Mouse (Mus musculus): ENCODE measurements at regions not wholly inside any gene's neighbourhood (a gene's known extent, or its start where the extent isn't known, plus 50 kb on each side); places are given as distances from the start of the nearest gene placed in this dataset.

- 63% methylated on average over 4 of the region's 4 CpGs for WGBS
- no peaks in the 10 kb centered on the region for H3K36me3 ChIP-seq (ENCODE audit: control insufficient read depth, insufficient read depth, low read length)
- H3K27me3 ChIP-seq (ENCODE audit: control insufficient read depth, insufficient read depth, low read length), result peaks cover 26% of the 10 kb centered on the region
- no peaks in the 10 kb centered on the region for H3K9me3 ChIP-seq (ENCODE audit: control insufficient read depth, low read length)
- H3K4me2 ChIP-seq (ENCODE audit: low read length), result no peak overlapping the region
- no peak overlapping the region for H3K4me3 ChIP-seq (ENCODE audit: control insufficient read depth in 1 of 2, insufficient read depth in 1 of 2, low read depth in 1 of 2, low read length in 2 of 2)
- no peak overlapping the region for H3K27ac ChIP-seq (replicated peaks in 1 of 2; ENCODE audit: control insufficient read depth in 1 of 2, insufficient read depth in 1 of 2, low read depth in 2 of 2, low read length in 2 of 2)
- ATAC-seq (ENCODE audit: insufficient number of reproducible peaks, insufficient read depth, low FRiP score, low read depth), result no peak
- no peaks in the 10 kb centered on the region; a peak in 1 of 4 replicates for H3K4me1 ChIP-seq (ENCODE audit: control insufficient read depth in 2 of 2, insufficient read depth in 2 of 2, low read length in 2 of 2)
- no peak overlapping the region for H3K9ac ChIP-seq (ENCODE audit: low read length)
These were observed 132.0 kb upstream of the Mki67 start for GRCm38 (mm10) chr7:135848170-135848569.

- H3K4me2 ChIP-seq (ENCODE audit: low read length), result no peak overlapping the region
- H3K4me3 ChIP-seq (ENCODE audit: control insufficient read depth in 1 of 2, insufficient read depth in 1 of 2, low read depth in 1 of 2, low read length in 2 of 2), result no peak overlapping the region
- peaks cover 24% of the 10 kb centered on the region for H3K27me3 ChIP-seq (ENCODE audit: control insufficient read depth, insufficient read depth, low read length)
- H3K36me3 ChIP-seq (ENCODE audit: control insufficient read depth, insufficient read depth, low read length), result no peaks in the 10 kb centered on the region
- 51% methylated on average over 5 of the region's 5 CpGs for WGBS
- no peak for ATAC-seq (ENCODE audit: insufficient number of reproducible peaks, insufficient read depth, low FRiP score, low read depth)
- no peaks in the 10 kb centered on the region for H3K9me3 ChIP-seq (ENCODE audit: control insufficient read depth, low read length)
- no peak overlapping the region for H3K27ac ChIP-seq (replicated peaks in 1 of 2; ENCODE audit: control insufficient read depth in 1 of 2, insufficient read depth in 1 of 2, low read depth in 2 of 2, low read length in 2 of 2)
- H3K9ac ChIP-seq (ENCODE audit: low read length), result no peak overlapping the region
- no peaks in the 10 kb centered on the region; a peak in 1 of 4 replicates for H3K4me1 ChIP-seq (ENCODE audit: control insufficient read depth in 2 of 2, insufficient read depth in 2 of 2, low read length in 2 of 2)
These were observed 132.7 kb upstream of the Mki67 start for GRCm38 (mm10) chr7:135848833-135849232.

GRCm38 (mm10) chr7:135853127-135853813 lies 137.1 kb upstream of the Mki67 start:
- no peaks in the 10 kb centered on the region for H3K36me3 ChIP-seq (ENCODE audit: control insufficient read depth, insufficient read depth, low read length)
- no peak overlapping the region for H3K27ac ChIP-seq (replicated peaks in 1 of 2; ENCODE audit: control insufficient read depth in 1 of 2, insufficient read depth in 1 of 2, low read depth in 2 of 2, low read length in 2 of 2)
- peak overlapping the region; percentile 21; the same call in 1 of the 2 replicates for H3K9ac ChIP-seq (ENCODE audit: low read length)
- H3K4me1 ChIP-seq (ENCODE audit: control insufficient read depth in 2 of 2, insufficient read depth in 2 of 2, low read length in 2 of 2), result no peaks in the 10 kb centered on the region; a peak in 1 of 4 replicates
- H3K9me3 ChIP-seq (ENCODE audit: control insufficient read depth, low read length), result no peaks in the 10 kb centered on the region
- peaks cover 34% of the 10 kb centered on the region for H3K27me3 ChIP-seq (ENCODE audit: control insufficient read depth, insufficient read depth, low read length)
- peak overlapping the region in 1 of 2 experiments; percentile 27; a peak in 2 of 4 replicates for H3K4me3 ChIP-seq (ENCODE audit: control insufficient read depth in 1 of 2, insufficient read depth in 1 of 2, low read depth in 1 of 2, low read length in 2 of 2)
- no peak for ATAC-seq (ENCODE audit: insufficient number of reproducible peaks, insufficient read depth, low FRiP score, low read depth)
- peak overlapping the region; percentile 63 for H3K4me2 ChIP-seq (ENCODE audit: low read length)
- WGBS, result 6% methylated on average over 39 of the region's 39 CpGs

- WGBS, result 25% methylated on average over 10 of the region's 10 CpGs
- peak overlapping the region; percentile 21; the same call in 1 of the 2 replicates for H3K9ac ChIP-seq (ENCODE audit: low read length)
- peaks cover 34% of the 10 kb centered on the region for H3K27me3 ChIP-seq (ENCODE audit: control insufficient read depth, insufficient read depth, low read length)
These were observed 137.7 kb upstream of the Mki67 start for GRCm38 (mm10) chr7:135853814-135854324.

GRCm38 (mm10) chr7:135860288-135860687 lies 144.1 kb upstream of the Mki67 start:
- H3K4me1 ChIP-seq (ENCODE audit: control insufficient read depth in 2 of 2, insufficient read depth in 2 of 2, low read length in 2 of 2), result peaks cover 20 to 24% of the 10 kb centered on the region in 2 experiments
- peak overlapping the region in 1 of 2 experiments; percentile 22; a peak in 2 of 4 replicates for H3K27ac ChIP-seq (replicated peaks in 1 of 2; ENCODE audit: control insufficient read depth in 1 of 2, insufficient read depth in 1 of 2, low read depth in 2 of 2, low read length in 2 of 2)
- no peak overlapping the region for H3K4me2 ChIP-seq (ENCODE audit: low read length)
- ATAC-seq (ENCODE audit: insufficient number of reproducible peaks, insufficient read depth, low FRiP score, low read depth), result no peak
- no peaks in the 10 kb centered on the region for H3K36me3 ChIP-seq (ENCODE audit: control insufficient read depth, insufficient read depth, low read length)
- H3K27me3 ChIP-seq (ENCODE audit: control insufficient read depth, insufficient read depth, low read length), result peaks cover 8% of the 10 kb centered on the region; the same call in 1 of the 2 replicates
- H3K9ac ChIP-seq (ENCODE audit: low read length), result no peak overlapping the region
- 59% methylated on average over 4 of the region's 4 CpGs for WGBS
- H3K9me3 ChIP-seq (ENCODE audit: control insufficient read depth, low read length), result no peaks in the 10 kb centered on the region
- no peak overlapping the region for H3K4me3 ChIP-seq (ENCODE audit: control insufficient read depth in 1 of 2, insufficient read depth in 1 of 2, low read depth in 1 of 2, low read length in 2 of 2)

More at GRCm38 (mm10) chr7:135853814-135854324, 137.7 kb upstream of the Mki67 start:
- no peak for ATAC-seq (ENCODE audit: insufficient number of reproducible peaks, insufficient read depth, low FRiP score, low read depth)
- peak overlapping the region; percentile 63 for H3K4me2 ChIP-seq (ENCODE audit: low read length)
- no peaks in the 10 kb centered on the region; a peak in 1 of 4 replicates for H3K4me1 ChIP-seq (ENCODE audit: control insufficient read depth in 2 of 2, insufficient read depth in 2 of 2, low read length in 2 of 2)
- peak overlapping the region in 1 of 2 experiments; percentile 27; a peak in 2 of 4 replicates for H3K4me3 ChIP-seq (ENCODE audit: control insufficient read depth in 1 of 2, insufficient read depth in 1 of 2, low read depth in 1 of 2, low read length in 2 of 2)
- H3K27ac ChIP-seq (replicated peaks in 1 of 2; ENCODE audit: control insufficient read depth in 1 of 2, insufficient read depth in 1 of 2, low read depth in 2 of 2, low read length in 2 of 2), result no peak overlapping the region
- H3K9me3 ChIP-seq (ENCODE audit: control insufficient read depth, low read length), result no peaks in the 10 kb centered on the region
- H3K36me3 ChIP-seq (ENCODE audit: control insufficient read depth, insufficient read depth, low read length), result no peaks in the 10 kb centered on the region

GRCm38 (mm10) chr7:135860741-135861408 lies 144.7 kb upstream of the Mki67 start:
- 64% methylated on average over 14 of the region's 14 CpGs for WGBS
- H3K4me3 ChIP-seq (ENCODE audit: control insufficient read depth in 1 of 2, insufficient read depth in 1 of 2, low read depth in 1 of 2, low read length in 2 of 2), result no peak overlapping the region
- no peak; the same call in 1 of the 2 replicates for ATAC-seq (ENCODE audit: insufficient number of reproducible peaks, insufficient read depth, low FRiP score, low read depth)

GRCm38 (mm10) chr7:135861409-135861805 lies 145.2 kb upstream of the Mki67 start:
- no peak overlapping the region for H3K4me3 ChIP-seq (ENCODE audit: control insufficient read depth in 1 of 2, insufficient read depth in 1 of 2, low read depth in 1 of 2, low read length in 2 of 2)
- H3K27ac ChIP-seq (replicated peaks in 1 of 2; ENCODE audit: control insufficient read depth in 1 of 2, insufficient read depth in 1 of 2, low read depth in 2 of 2, low read length in 2 of 2), result peak overlapping the region; percentile 13 to 20
- no peak overlapping the region for H3K4me2 ChIP-seq (ENCODE audit: low read length)
- ATAC-seq (ENCODE audit: insufficient number of reproducible peaks, insufficient read depth, low FRiP score, low read depth), result no peak
- H3K9me3 ChIP-seq (ENCODE audit: control insufficient read depth, low read length), result no peaks in the 10 kb centered on the region
- peaks cover 8% of the 10 kb centered on the region; the same call in 1 of the 2 replicates for H3K27me3 ChIP-seq (ENCODE audit: control insufficient read depth, insufficient read depth, low read length)
- H3K36me3 ChIP-seq (ENCODE audit: control insufficient read depth, insufficient read depth, low read length), result no peaks in the 10 kb centered on the region
- peaks cover 20 to 24% of the 10 kb centered on the region in 2 experiments for H3K4me1 ChIP-seq (ENCODE audit: control insufficient read depth in 2 of 2, insufficient read depth in 2 of 2, low read length in 2 of 2)
- 55% methylated on average over 7 of the region's 7 CpGs for WGBS
- H3K9ac ChIP-seq (ENCODE audit: low read length), result no peak overlapping the region

More at GRCm38 (mm10) chr7:135860741-135861408, 144.7 kb upstream of the Mki67 start:
- Histone ChIP-seq H3K27ac (replicated peaks in 1 of 2; ENCODE audit: control insufficient read depth in 1 of 2, insufficient read depth in 1 of 2, low read depth in 2 of 2, low read length in 2 of 2) (peak overlapping the region; percentile 13 to 20), H3K36me3 (ENCODE audit: control insufficient read depth, insufficient read depth, low read length) (no peaks in the 10 kb centered on the region), H3K9me3 (ENCODE audit: control insufficient read depth, low read length) (no peaks in the 10 kb centered on the region), H3K4me2 (ENCODE audit: low read length) (no peak overlapping the region), H3K4me1 (ENCODE audit: control insufficient read depth in 2 of 2, insufficient read depth in 2 of 2, low read length in 2 of 2) (peaks cover 20 to 24% of the 10 kb centered on the region in 2 experiments), H3K9ac (ENCODE audit: low read length) (no peak overlapping the region), H3K27me3 (ENCODE audit: control insufficient read depth, insufficient read depth, low read length) (peaks cover 8% of the 10 kb centered on the region; the same call in 1 of the 2 replicates)

Measured in heart, embryonic 14.5 days (tissue).